Mouse (Mus musculus): ENCODE results near the gene Pycr1.

GRCm38 (mm10) chr11:120641255-120641654 lies 2.3 kb downstream of the Pycr1 start:
- no peak for TF ChIP-seq ZC3H11A (IDR thresholded peaks at IDR 0.05; ENCODE audit: borderline replicate concordance, low read depth, low read length)
- no peak for TF ChIP-seq ZNF384 (IDR thresholded peaks at IDR 0.05; ENCODE audit: low read depth, low read length)
- TF ChIP-seq CHD2 (IDR thresholded peaks at IDR 0.05; ENCODE audit: low read depth, low read length), result no peak
- no peak for TF ChIP-seq HCFC1 (IDR thresholded peaks at IDR 0.05; ENCODE audit: borderline replicate concordance, insufficient read depth, low read length)
- TF ChIP-seq MAFK (IDR thresholded peaks at IDR 0.05; ENCODE audit: insufficient read depth, low read depth, low read length), result no peak

Data from ES-E14 (cell line).